Mouse (Mus musculus): ENCODE measurements at regions not wholly inside any gene's neighbourhood (a gene's known extent, or its start where the extent isn't known, plus 50 kb on each side); places are given as distances from the start of the nearest gene placed in this dataset.

- 61% methylated on average over 1 of the region's 1 CpGs for WGBS
- H3K9me3 ChIP-seq (replicated peaks; ENCODE audit: control insufficient read depth, low read length), result no peaks in the 10 kb centered on the region
- DNase-seq (ENCODE audit: low spot score) (peak; percentile 40), ATAC-seq (peak; percentile 77; the same call in 1 of the 2 replicates)
- H3K4me2 ChIP-seq (ENCODE audit: low read length), result no peak overlapping the region
- no peaks in the 10 kb centered on the region for H3K36me3 ChIP-seq (ENCODE audit: control insufficient read depth, insufficient read depth, low read length)
- no peaks in the 10 kb centered on the region for H3K4me1 ChIP-seq (ENCODE audit: control insufficient read depth, insufficient read depth, low read length)
- H3K9ac ChIP-seq (ENCODE audit: low read length), result no peak overlapping the region
- H3K4me3 ChIP-seq (ENCODE audit: low read depth, low read length), result no peak overlapping the region
- H3K27ac ChIP-seq (ENCODE audit: low read depth, low read length), result no peak overlapping the region
- no peaks in the 10 kb centered on the region for H3K27me3 ChIP-seq (replicated peaks; ENCODE audit: control insufficient read depth, insufficient read depth, low read length)
Measured at GRCm38 (mm10) chr10:106375653-106376052, 94.5 kb upstream of the Ppfia2 start.

GRCm38 (mm10) chr10:106376161-106376560 lies 94.0 kb upstream of the Ppfia2 start:
- Histone ChIP-seq H3K4me1 (ENCODE audit: control insufficient read depth, insufficient read depth, low read length) (no peaks in the 10 kb centered on the region), H3K27ac (ENCODE audit: low read depth, low read length) (no peak overlapping the region), H3K4me3 (ENCODE audit: low read depth, low read length) (no peak overlapping the region), H3K27me3 (replicated peaks; ENCODE audit: control insufficient read depth, insufficient read depth, low read length) (no peaks in the 10 kb centered on the region), H3K36me3 (ENCODE audit: control insufficient read depth, insufficient read depth, low read length) (no peaks in the 10 kb centered on the region), H3K9me3 (replicated peaks; ENCODE audit: control insufficient read depth, low read length) (no peaks in the 10 kb centered on the region), H3K4me2 (ENCODE audit: low read length) (no peak overlapping the region), H3K9ac (ENCODE audit: low read length) (no peak overlapping the region)
- 85% methylated on average over 3 of the region's 3 CpGs for WGBS
- ATAC-seq, result no peak
- DNase-seq (ENCODE audit: low spot score), result no peak

GRCm38 (mm10) chr10:106380628-106381027 lies 89.5 kb upstream of the Ppfia2 start:
- H3K9ac ChIP-seq (ENCODE audit: low read length), result no peak overlapping the region
- H3K4me3 ChIP-seq (ENCODE audit: low read depth, low read length), result no peak overlapping the region
- H3K27me3 ChIP-seq (replicated peaks; ENCODE audit: control insufficient read depth, insufficient read depth, low read length), result no peaks in the 10 kb centered on the region
- 64% methylated on average over 2 of the region's 2 CpGs for WGBS
- no peaks in the 10 kb centered on the region for H3K36me3 ChIP-seq (ENCODE audit: control insufficient read depth, insufficient read depth, low read length)
- H3K27ac ChIP-seq (ENCODE audit: low read depth, low read length), result no peak overlapping the region
- H3K4me1 ChIP-seq (ENCODE audit: control insufficient read depth, insufficient read depth, low read length), result no peaks in the 10 kb centered on the region
- DNase-seq (ENCODE audit: low spot score) (no peak), ATAC-seq (no peak)
- H3K4me2 ChIP-seq (ENCODE audit: low read length), result no peak overlapping the region
- H3K9me3 ChIP-seq (replicated peaks; ENCODE audit: control insufficient read depth, low read length), result no peaks in the 10 kb centered on the region

GRCm38 (mm10) chr10:106408705-106409104 lies 61.4 kb upstream of the Ppfia2 start:
- H3K27me3 ChIP-seq (replicated peaks; ENCODE audit: control insufficient read depth, insufficient read depth, low read length), result no peaks in the 10 kb centered on the region
- H3K4me1 ChIP-seq (ENCODE audit: control insufficient read depth, insufficient read depth, low read length), result no peaks in the 10 kb centered on the region
- no peaks in the 10 kb centered on the region for H3K36me3 ChIP-seq (ENCODE audit: control insufficient read depth, insufficient read depth, low read length)
- DNase-seq (ENCODE audit: low spot score) (no peak), ATAC-seq (no peak)
- no peaks in the 10 kb centered on the region for H3K9me3 ChIP-seq (replicated peaks; ENCODE audit: control insufficient read depth, low read length)
- H3K27ac ChIP-seq (ENCODE audit: low read depth, low read length), result no peak overlapping the region
- no peak overlapping the region for H3K9ac ChIP-seq (ENCODE audit: low read length)
- WGBS, result 87% methylated on average over 3 of the region's 3 CpGs
- no peak overlapping the region for H3K4me2 ChIP-seq (ENCODE audit: low read length)
- H3K4me3 ChIP-seq (ENCODE audit: low read depth, low read length), result no peak overlapping the region

- Histone ChIP-seq H3K4me3 (ENCODE audit: low read depth, low read length) (no peak overlapping the region), H3K27me3 (replicated peaks; ENCODE audit: control insufficient read depth, insufficient read depth, low read length) (no peaks in the 10 kb centered on the region), H3K9me3 (replicated peaks; ENCODE audit: control insufficient read depth, low read length) (no peaks in the 10 kb centered on the region), H3K4me2 (ENCODE audit: low read length) (no peak overlapping the region), H3K36me3 (ENCODE audit: control insufficient read depth, insufficient read depth, low read length) (no peaks in the 10 kb centered on the region), H3K27ac (ENCODE audit: low read depth, low read length) (no peak overlapping the region), H3K4me1 (ENCODE audit: control insufficient read depth, insufficient read depth, low read length) (no peaks in the 10 kb centered on the region), H3K9ac (ENCODE audit: low read length) (no peak overlapping the region)
- ATAC-seq (no peak), DNase-seq (ENCODE audit: low spot score) (peak; percentile 3)
- 78% methylated on average over 4 of the region's 4 CpGs for WGBS
Measured at GRCm38 (mm10) chr10:106413181-106413580, 57.0 kb upstream of the Ppfia2 start.

GRCm38 (mm10) chr10:106414990-106415389 lies 55.1 kb upstream of the Ppfia2 start:
- whole genome bisulfite sequencing, result 93% methylated on average over 1 of the region's 1 CpGs
- Histone ChIP-seq H3K36me3 (ENCODE audit: control insufficient read depth, insufficient read depth, low read length) (no peaks in the 10 kb centered on the region), H3K4me2 (ENCODE audit: low read length) (no peak overlapping the region), H3K4me3 (ENCODE audit: low read depth, low read length) (no peak overlapping the region), H3K9ac (ENCODE audit: low read length) (no peak overlapping the region), H3K27me3 (replicated peaks; ENCODE audit: control insufficient read depth, insufficient read depth, low read length) (no peaks in the 10 kb centered on the region), H3K27ac (ENCODE audit: low read depth, low read length) (no peak overlapping the region), H3K9me3 (replicated peaks; ENCODE audit: control insufficient read depth, low read length) (no peaks in the 10 kb centered on the region), H3K4me1 (ENCODE audit: control insufficient read depth, insufficient read depth, low read length) (no peaks in the 10 kb centered on the region)
- ATAC-seq (no peak), DNase-seq (ENCODE audit: low spot score) (no peak)

GRCm38 (mm10) chr10:106417156-106417555 lies 53.0 kb upstream of the Ppfia2 start:
- Histone ChIP-seq H3K4me3 (ENCODE audit: low read depth, low read length) (no peak overlapping the region), H3K4me1 (ENCODE audit: control insufficient read depth, insufficient read depth, low read length) (no peaks in the 10 kb centered on the region), H3K9me3 (replicated peaks; ENCODE audit: control insufficient read depth, low read length) (no peaks in the 10 kb centered on the region), H3K36me3 (ENCODE audit: control insufficient read depth, insufficient read depth, low read length) (no peaks in the 10 kb centered on the region), H3K27me3 (replicated peaks; ENCODE audit: control insufficient read depth, insufficient read depth, low read length) (no peaks in the 10 kb centered on the region), H3K4me2 (ENCODE audit: low read length) (no peak overlapping the region), H3K27ac (ENCODE audit: low read depth, low read length) (no peak overlapping the region), H3K9ac (ENCODE audit: low read length) (no peak overlapping the region)
- no peak for ATAC-seq
- no peak for DNase-seq (ENCODE audit: low spot score)

Measured in forebrain, embryonic 14.5 days (tissue).